Mouse (Mus musculus) forebrain, embryonic 16.5 days (tissue): ENCODE data around the gene Sh3glb2. TPM values are rescaled to one million over a fixed set of nuclear protein-coding genes. Genes with fewer than 3 reads are reported as not detected.

Source experiments
- ATAC-seq: fragments of 200-750 bp; cut with Nextera tagmentation; 2 replicates; pipeline ENCODE4 v1.8.0; 2017; ENCODE audit warnings: mild to moderate bottlenecking, moderate library complexity
- H3K27ac ChIP-seq: fragments of 300-500 bp; sonication (generic); 2 replicates; pipeline ENCODE4 v1.5.1; 2014; ENCODE audit warnings: low read length, control low read depth
- H3K27me3 ChIP-seq: fragments of 300-500 bp; sonication (generic); replicated peaks from 2 replicates; pipeline ENCODE4 v1.6.1; 2014; ENCODE audit warnings: low read length; ENCODE audit not compliant: control insufficient read depth, insufficient read depth
- H3K36me3 ChIP-seq: fragments of 300-500 bp; sonication (generic); 2 replicates; pipeline ENCODE4 v1.6.1; 2014; ENCODE audit not compliant: control insufficient read depth, insufficient read depth
- H3K4me1 ChIP-seq: fragments of 300-500 bp; sonication (generic); replicated peaks from 2 replicates; pipeline ENCODE4 v1.6.1; 2014; ENCODE audit warnings: low read length; ENCODE audit not compliant: control insufficient read depth, insufficient read depth
- H3K4me2 ChIP-seq: fragments of 300-500 bp; sonication (generic); 2 replicates; pipeline ENCODE4 v1.6.1; 2014; ENCODE audit warnings: mild to moderate bottlenecking, low read length, control low read depth
- H3K4me3 ChIP-seq: fragments of 300-500 bp; sonication (generic); replicated peaks from 2 replicates; pipeline ENCODE4 v1.5.1; 2014; ENCODE audit warnings: mild to moderate bottlenecking, low read length, control low read depth
- H3K9ac ChIP-seq: fragments of 300-500 bp; sonication (generic); replicated peaks from 2 replicates; pipeline ENCODE4 v1.6.1; 2014; ENCODE audit warnings: low read depth, low read length, control low read depth
- H3K9me3 ChIP-seq: fragments of 300-500 bp; sonication (generic); 2 replicates; pipeline ENCODE4 v1.6.1; 2016; ENCODE audit warnings: low read length; ENCODE audit not compliant: control insufficient read depth
- WGBS: fragments of 180-500 bp; shearing (Covaris S2); extraction: QIAGEN DNeasy Blood & Tissue Kit; methylation state at CpG from one replicate; pipeline ENCODE4 v1.1.7; 2014; 5-methylcytosine and 5-hydroxymethylcytosine counted together
- microRNA-seq: library from miRNA; unstranded; fragments of <30 nt; microRNA quantifications from one replicate; pipeline ENCODE4, GENCODE M21; 2017
- polyA plus RNA-seq: library from polyadenylated mRNA; unstranded; fragments of >200 nt; fragmentation: Nextera tagmentation; extraction: Ambion mirVana; gene quantifications from 2 replicates; pipeline ENCODE4 v1.2.1, GENCODE M21; 2015

Gene Sh3glb2
- polyA plus RNA-seq, 1 experiment from 2014 or later, result 203 TPM

DNA sequence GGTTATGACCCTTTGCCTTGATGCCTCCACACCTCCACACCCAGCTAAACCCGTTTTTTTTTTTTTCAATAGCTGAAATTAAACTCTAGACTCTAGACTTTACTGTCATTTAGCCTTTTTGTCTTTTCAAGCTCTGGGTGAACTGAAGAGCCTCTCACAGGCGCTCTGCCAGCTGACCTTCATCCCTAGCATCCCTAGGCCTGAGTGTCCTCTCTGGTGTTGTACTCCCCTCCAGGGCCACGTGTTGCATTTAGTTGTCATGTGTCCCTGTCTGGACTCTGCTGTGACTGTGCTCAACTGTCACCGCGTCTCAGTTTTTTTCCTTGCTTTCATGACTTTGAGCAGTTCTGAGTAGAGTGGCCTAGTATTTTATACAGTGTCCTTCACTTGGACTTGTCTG is 59.2 kb downstream of the Sh3glb2 start:
- 89% methylated on average over 5 of the region's 5 CpGs for WGBS
- no peak for ATAC-seq
- Histone ChIP-seq H3K9ac (no peak overlapping the region), H3K9me3 (no peaks in the 10 kb centered on the region), H3K4me2 (no peak overlapping the region), H3K27me3 (no peaks in the 10 kb centered on the region), H3K4me1 (no peaks in the 10 kb centered on the region), H3K27ac (no peak overlapping the region), H3K36me3 (peaks cover 31% of the 10 kb centered on the region), H3K4me3 (no peak overlapping the region)

- no peaks in the 10 kb centered on the region for H3K4me1 ChIP-seq
- 70% methylated on average over 3 of the region's 3 CpGs for WGBS
- H3K36me3 ChIP-seq, result peaks cover 27% of the 10 kb centered on the region
- no peak for ATAC-seq
- no peak overlapping the region for H3K4me2 ChIP-seq
- no peaks in the 10 kb centered on the region for H3K27me3 ChIP-seq
- H3K4me3 ChIP-seq, result no peak overlapping the region
- no peak overlapping the region for H3K27ac ChIP-seq
- no peak overlapping the region for H3K9ac ChIP-seq
- H3K9me3 ChIP-seq, result no peaks in the 10 kb centered on the region
Measured at GRCm38 (mm10) chr2:30299525-30299924, 59.6 kb downstream of the Sh3glb2 start.

Small RNA genes within 50 kb of the gene (microRNA-seq; reads per million reads assigned to microRNA genes)
- gene Gm47292, result not detected

Other genes starting within 250 kb of the Sh3glb2 start
- gene Zer1, start 234.8 kb downstream of the Sh3glb2 start, polyA plus RNA-seq, result 10.9 and 16.5 TPM in 2 replicates
- 10.5 and 12.7 TPM in 2 replicates for gene Tbc1d13, start 225.6 kb downstream of the Sh3glb2 start, polyA plus RNA-seq
- gene Endog, start 187.8 kb downstream of the Sh3glb2 start, polyA plus RNA-seq, result 10.7 and 13.3 TPM in 2 replicates
- 63.8 and 65.9 TPM in 2 replicates for gene Spout1, start 180.9 kb downstream of the Sh3glb2 start, polyA plus RNA-seq
- gene Kyat1, start 153.5 kb downstream of the Sh3glb2 start, polyA plus RNA-seq, result 15.4 and 16.3 TPM in 2 replicates
- gene Lrrc8a, start 121.6 kb downstream of the Sh3glb2 start, polyA plus RNA-seq, result 58.9 and 59.7 TPM in 2 replicates
- 0.46 and 0.58 TPM in 2 replicates for gene Gm28035, start 118.8 kb downstream of the Sh3glb2 start, polyA plus RNA-seq
- gene Phyhd1, start 93.1 kb downstream of the Sh3glb2 start, polyA plus RNA-seq, result 9.4 and 9.5 TPM in 2 replicates
- gene Gm28038, start 78.3 kb downstream of the Sh3glb2 start, polyA plus RNA-seq, result not detected in 2 replicates
- 30.2 and 35.9 TPM in 2 replicates for gene Dolk, start 73.0 kb downstream of the Sh3glb2 start, polyA plus RNA-seq
- 25.3 and 26.2 TPM in 2 replicates for gene Nup188, start 72.9 kb downstream of the Sh3glb2 start, polyA plus RNA-seq
- 29.7 and 35.6 TPM in 2 replicates for gene Miga2, start 4.9 kb upstream of the Sh3glb2 start, polyA plus RNA-seq
- 59.3 and 66.5 TPM in 2 replicates for gene Dolpp1, start 32.9 kb upstream of the Sh3glb2 start, polyA plus RNA-seq
- 21.3 and 21.4 TPM in 2 replicates for gene Crat, start 56.5 kb upstream of the Sh3glb2 start, polyA plus RNA-seq
- gene Ptpa, start 56.7 kb upstream of the Sh3glb2 start, polyA plus RNA-seq, result 146 and 163 TPM in 2 replicates
- 1.5 and 1.8 TPM in 2 replicates for gene Ier5l, start 114.9 kb upstream of the Sh3glb2 start, polyA plus RNA-seq
- 0.89 and 0.93 TPM in 2 replicates for gene Cstad, start 235.7 kb upstream of the Sh3glb2 start, polyA plus RNA-seq